Mouse (Mus musculus) thymus, postnatal 10 days (tissue): ENCODE data around the gene Lgals12.

Experiments
- DNase-seq, 2 experiments: peaks; one replicate each; pipeline ENCODE4 v3.0.0; 2021; ENCODE audit warnings: low spot score in 2 of 2

Gene Lgals12

DNA sequence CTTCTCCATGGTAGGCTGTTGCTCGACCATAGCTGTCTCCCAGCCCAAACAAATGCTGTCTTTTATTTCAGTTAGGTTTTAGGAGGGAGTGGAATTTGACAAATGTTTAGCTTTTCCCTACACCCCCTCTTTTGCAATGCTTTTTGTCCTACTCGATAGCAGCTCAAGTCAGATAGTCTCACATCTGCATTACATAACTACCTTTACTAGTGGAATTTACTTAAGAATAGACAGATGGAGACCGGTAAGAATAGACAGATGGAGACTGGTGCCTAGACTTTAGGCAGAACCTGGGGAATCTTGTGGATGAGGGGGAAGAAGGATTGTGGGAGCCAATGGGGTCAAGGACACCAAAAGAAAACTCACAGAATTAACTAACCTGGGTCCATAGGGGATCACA, 23.4 kb downstream of the Lgals12 start:
- no peak for DNase-seq

DNA sequence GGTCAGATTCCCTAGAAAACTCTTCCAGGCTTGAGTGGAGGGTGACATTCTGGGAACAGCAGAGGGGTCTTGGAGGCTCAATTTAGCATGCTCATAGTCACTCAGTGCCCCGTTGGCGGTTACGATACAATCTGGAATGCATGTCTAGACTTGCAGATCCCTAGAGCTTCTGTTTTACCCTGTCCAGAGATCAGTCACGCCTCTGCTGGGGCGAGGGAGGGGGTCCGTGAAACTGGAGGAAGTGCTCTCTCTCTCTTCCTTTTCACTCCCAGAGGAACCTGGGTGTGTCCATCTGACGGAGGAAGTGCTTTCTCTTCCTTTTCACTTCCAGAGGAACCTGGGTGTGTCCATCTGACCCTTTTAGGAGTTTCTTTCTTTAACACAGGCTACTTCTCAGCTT, 23.9 kb downstream of the Lgals12 start:
- no peak for DNase-seq

DNA sequence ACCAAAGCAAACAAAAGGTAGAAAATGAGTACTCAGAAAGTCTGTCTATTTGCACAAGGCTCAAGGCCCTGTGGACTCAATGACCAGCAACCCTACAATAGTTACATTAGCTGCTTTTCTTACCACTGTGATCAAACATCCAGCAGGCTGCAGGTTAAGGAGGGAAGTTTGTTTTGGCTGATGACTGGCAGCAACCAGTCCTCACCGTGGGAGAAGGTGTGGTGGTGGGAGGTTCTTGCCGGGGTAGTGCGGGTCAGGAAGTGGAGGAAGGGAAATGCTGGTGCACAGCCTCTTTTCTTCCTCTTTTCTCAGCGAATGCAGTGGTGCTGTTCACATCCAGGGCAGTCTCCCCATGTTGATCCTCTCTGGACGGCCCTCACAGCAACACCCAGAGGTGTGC, 26.0 kb downstream of the Lgals12 start:
- no peak for DNase-seq

DNA sequence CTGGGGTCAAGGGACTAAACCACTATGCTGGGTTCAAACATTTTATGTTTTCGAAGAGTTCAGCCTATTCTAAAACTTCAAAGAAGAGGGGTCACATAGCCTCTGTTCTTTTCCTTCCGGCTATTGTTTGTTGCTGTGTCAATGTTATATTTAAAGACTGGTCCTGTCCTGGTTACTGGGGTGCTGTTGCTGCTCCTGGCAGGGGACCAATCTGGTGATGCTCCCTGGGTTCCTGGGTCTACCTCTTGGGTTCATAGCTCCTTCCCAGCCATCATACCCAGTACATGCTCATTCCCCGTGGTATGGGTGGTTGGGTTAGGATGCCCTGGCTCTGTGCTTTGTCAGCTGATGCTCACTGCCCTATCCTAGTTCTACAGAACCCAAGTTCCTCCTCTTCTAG, 29.3 kb downstream of the Lgals12 start:
- no peak for DNase-seq

DNA sequence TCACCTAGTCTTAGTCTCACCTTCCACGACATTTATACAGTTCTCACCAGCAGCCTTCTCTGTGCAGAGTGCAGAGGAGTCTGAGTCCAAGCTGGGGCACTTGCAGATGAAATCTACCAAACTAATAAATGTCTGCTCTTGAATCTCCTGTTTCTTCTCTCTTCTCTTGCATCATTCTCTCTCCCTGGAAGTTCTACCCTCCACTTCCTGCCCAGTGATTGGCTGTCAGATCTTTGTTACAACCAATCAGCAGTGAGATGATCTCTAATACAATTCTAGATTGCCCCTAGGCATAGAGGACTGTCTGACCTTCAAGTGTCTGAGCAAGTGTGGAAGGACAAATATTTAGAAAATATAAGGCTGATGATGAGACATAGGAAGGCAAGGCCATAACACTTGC, 30.8 kb downstream of the Lgals12 start:
- no peak for DNase-seq

DNA sequence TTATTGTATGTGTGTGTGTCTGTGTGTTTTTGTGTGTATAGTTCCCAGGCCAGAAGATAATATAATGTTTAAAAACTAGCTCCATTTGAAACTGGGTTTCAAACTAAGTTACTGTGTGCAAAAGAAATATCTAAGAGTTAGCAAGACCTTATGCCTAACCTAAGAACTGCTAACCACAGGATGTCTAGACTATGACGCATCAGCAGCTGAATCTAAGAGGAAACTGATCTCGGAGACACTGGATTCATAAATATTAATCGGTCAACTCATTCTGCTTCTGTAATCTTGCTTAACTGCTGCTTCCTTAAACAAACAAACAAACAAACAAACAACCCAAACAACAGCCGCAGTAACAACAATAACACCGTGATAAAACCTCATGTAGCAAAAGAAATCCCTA, 37.3 kb downstream of the Lgals12 start:
- DNase-seq = no peak

DNA sequence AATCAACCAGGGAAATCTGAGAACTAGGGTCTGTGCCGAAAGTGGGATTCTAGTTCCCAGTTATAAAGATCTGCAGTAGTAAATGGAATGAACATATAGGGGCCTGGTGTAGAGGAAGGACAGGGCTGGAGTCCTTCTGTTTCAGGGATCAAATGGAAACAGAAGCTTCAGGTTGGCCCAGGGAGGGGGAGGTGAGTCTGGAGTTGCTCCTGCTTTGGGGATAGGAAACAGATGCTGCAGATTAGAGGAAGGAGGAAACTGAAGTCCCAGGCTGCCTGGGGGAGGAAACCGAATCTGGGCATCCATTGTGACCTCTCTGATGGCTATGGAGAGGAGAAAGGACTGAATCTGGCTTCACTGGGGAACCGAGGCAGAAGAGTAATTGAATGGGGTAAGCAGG, 38.6 kb downstream of the Lgals12 start:
- no peak for DNase-seq

DNA sequence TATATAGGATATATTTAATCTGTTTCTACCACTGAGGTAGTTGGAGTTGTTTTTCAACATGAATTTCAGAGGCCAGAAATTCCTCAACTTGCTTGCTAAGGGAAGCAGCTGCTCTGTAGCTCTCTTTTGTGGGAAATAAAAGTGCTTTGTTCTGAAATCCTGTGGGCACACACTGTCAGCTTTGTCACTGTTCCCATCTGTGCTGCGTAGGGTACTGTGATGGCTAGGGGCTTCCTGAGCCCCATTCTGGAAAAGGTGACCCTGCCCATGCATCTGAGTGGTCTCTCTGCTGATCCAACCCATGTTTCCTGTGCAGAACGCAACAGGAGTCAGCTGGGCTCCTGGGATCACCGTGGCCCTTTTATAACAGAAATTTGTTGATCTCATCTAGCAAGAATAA, 40.2 kb downstream of the Lgals12 start:
- DNase-seq = no peak

DNA sequence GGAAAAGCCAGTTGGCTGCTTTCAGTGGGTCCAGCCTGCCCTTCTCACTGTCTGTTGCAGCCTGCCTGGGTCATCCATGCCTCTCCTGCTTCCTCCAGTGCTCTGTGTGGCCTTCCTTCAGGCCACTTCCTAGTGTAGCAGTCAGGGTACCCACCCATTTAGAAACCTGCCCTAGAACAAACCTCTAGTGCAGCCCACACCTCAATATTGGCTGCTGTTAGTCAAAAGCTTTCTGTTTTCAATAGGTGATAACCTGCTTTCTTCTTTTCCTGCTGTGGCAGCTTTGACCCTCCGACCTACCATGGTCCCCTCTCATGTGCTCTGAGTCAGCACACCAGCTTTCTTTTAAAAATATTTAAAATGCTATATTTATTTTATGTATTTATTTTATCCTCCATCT, 42.5 kb downstream of the Lgals12 start:
- no peak for DNase-seq

DNA sequence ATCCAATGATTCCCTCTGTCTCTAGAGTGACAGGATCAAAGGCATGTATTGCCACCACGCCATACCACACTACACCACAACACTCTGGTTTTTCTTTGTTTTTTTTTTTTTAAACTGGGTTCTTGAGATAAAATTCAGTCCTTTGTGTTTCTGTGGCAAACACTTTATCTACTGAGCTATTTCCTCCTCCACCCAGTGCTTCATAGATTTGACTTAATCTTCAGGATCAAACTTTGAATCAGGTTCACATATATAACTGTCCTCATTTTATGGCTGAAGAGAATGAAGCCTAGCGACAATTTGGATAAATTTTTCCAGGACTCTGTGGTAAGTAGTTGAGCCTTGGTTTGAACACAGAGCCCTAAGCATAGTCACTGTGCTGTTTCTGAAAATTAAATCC, 43.3 kb downstream of the Lgals12 start:
- no peak for DNase-seq

DNA sequence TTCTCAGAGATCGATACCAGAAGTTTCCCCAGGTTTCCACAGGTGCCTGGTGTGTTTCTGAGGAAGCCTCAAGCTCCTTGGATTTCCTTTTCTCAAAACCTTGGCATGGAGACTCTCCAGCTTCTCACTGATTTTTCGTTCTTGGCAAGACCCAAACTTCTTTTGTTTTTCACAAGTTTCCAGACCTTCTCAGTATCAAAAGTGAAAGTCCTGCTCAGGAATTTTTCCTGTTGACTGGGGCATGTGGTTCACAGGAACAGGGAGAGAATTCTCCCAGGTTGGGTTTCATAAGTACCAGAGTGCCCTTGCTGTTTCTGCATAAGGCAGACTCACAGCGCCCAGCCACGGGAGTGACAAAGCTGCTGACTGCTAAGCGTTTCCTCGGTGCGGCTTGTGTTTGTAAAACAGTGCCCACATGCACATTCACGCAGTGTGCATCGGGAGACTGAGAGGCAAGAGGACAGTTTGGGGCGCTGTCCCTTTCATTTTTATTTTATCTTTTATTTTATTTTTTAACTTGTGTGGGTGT, 44.3 kb downstream of the Lgals12 start:
- DNase-seq = no peak

DNA sequence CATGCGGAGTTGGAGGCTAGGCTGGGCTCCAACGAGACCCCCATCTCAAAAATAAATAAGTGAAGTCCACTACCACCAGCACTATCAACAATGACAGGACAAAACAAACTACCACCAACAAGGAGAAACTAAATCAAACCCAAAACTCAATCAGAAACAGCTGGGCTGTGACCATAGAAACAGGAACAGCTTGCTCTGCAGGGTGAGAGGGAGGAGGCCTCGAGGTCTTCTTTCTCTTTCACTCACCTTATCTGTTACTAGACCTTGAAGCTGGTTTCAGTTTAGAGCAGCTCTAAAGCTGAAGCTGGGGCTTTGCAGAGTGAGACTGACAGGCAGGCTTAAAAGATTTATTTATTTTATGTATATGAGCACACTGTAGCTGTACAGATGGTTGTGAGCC, 45.5 kb downstream of the Lgals12 start:
- DNase-seq = no peak

DNA sequence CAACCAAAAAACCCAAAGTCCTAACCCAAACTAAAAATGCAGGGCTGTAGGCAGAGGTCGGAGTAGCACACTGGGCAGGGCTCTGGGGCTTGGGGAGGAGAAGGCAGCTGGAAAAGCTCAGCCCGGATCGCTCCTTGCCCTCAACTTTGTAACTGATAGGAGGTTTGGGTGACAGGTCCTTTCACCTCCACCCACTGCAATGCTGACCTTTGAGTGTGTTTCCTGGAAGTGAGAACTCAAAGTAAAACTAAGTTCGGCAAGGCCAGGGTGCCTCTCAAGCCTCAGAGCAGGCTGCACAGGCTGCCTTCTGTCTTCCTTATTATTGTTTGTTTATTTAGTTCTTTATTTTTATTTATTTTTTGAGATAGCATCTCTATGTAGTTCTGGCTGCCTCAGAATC, 47.0 kb downstream of the Lgals12 start:
- no peak for DNase-seq

DNA sequence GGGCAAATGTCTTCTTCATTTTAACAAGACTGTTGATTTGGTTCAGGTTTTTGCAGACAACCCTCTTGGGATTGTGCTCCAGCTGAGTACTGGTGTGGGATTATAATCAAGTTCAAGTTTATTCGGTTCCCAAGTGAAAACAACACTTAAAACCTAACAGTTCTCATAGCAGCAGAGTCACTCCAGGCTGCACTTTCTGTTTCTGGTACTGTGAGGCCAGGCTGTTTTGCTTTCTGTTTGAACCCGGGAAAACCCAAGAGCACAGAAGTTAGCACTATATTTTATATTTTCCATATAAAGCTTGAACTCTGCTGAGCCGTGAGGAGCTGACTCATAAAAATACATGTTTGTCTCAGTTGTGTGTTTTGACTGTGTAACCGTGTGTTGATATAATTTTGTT, 48.3 kb downstream of the Lgals12 start:
- no peak for DNase-seq

DNA sequence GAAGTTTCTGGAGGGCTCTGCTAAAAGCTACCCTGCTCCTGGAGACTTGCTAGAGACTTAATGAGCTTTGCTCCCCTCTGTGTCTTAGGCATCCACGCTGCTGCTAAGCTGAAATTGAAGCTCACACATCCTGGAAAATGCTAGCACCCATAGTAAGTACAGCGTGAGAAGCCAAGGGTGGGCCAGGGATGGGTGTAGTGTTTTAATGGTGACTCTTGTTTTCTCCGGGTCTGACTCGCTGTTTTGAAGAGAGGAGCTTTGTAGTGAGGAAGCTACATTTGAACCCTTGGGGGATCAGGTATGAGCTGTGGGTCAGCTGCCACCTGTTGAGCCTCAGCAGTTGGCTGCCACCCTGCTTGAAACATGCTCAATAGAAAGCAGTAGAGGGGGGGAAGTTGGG, 49.1 kb downstream of the Lgals12 start:
- no peak for DNase-seq

DNA sequence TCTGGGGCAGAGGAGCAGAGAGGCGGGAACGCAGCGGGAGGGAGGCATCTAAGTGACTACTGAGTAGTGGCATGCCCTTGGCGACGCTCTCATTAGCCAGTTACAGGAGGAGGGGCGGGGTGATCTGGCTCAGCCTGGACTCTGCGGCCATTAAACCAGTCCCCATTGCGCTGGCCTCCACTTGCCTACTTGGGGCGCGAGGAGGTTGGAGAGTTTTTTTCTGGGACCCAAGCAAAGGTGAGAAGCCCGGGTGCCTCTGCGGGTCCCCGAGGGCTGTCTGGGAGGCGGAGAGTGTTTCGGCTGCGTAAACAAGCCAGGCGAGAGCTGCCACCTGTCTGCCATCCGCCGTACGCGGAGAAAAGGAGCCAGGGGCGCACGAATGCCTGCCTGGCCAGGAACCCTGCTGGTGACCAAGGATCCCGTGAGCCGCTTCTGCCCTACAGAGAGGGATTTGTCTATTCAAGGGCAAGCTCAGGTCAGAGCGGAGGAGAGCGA, 49.6 kb downstream of the Lgals12 start, which contains the start of gene Pla2g16:
Gene Pla2g16, plus strand, starts transcription at position 132 of the 495 bp plus-strand sequence.
- peak; percentile 33 to 61 for DNase-seq

DNA sequence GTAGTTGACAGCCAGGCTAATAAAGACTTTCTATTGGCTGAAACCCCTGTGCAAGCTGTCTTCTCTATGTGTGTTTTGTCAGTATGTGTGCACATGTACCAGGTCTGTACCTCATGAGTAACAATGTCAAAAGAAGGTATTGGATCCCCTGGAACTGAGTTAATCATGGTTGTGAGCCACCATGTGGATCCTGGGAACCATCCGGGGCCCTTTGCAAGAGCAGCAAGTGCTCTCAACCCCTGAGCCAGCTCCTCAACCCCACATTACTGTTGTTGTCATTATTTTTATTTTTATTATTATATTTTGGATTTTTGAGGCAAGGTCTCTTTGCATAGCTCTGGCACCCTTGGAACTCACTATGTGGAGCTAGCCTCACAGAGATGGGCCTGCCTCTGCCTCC, 50.4 kb downstream of the Lgals12 start:
- no peak for DNase-seq

DNA sequence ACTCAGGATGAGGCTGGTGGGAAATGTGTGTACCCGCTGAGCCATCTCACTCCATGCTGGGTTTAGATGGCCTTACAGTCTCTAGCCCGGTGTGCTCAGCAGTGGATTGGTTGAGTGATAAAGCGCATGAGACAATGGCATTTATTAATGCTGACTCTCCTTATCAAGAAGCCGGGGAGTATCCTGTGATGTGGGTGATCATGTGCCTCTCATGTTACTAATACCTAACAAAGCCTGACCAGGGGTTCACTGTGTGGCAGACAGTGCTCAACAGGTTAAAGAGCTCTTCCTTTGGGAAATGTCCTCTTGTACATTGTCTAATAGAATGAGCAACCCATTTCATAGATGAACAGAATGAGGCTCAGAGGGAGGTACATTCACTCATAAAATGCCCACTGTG, 52.1 kb downstream of the Lgals12 start:
- DNase-seq = no peak

DNA sequence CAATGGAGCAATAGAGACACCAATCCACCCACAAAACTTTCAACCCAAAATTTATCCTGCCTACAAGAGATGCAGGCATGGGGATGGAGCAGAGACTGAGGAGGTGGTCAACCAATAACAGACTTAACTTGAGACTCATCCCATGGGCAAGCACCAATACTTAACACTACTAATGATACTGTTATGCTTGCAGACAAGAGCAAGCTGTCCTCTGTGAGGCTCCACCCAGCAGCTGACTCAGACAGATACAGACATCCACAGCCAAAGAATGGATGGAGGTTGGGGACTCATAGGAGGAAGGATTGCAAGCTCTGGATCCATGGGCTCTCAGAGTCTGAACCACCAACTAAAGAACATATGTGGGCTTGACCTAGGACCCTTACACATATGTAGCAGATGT, 53.6 kb downstream of the Lgals12 start:
- DNase-seq = no peak

DNA sequence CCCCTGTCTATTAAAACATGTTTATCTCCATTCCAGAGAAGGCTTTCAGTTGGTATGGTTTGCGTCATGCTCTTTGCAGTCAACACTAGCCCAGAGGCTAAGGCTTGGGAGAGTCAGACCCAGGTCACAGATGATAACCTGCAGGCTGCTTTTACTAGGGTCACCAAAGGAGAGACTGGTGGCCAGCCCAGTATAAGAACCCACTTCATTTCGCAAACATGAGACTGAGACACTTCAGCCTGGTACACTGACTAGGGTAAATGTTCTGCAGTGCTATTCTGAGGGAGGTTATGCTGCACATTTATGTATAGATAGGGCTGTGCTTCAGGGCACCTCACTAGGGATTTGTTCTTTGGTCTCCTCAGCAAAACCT, 54.7 kb downstream of the Lgals12 start:
- DNase-seq = no peak

DNA sequence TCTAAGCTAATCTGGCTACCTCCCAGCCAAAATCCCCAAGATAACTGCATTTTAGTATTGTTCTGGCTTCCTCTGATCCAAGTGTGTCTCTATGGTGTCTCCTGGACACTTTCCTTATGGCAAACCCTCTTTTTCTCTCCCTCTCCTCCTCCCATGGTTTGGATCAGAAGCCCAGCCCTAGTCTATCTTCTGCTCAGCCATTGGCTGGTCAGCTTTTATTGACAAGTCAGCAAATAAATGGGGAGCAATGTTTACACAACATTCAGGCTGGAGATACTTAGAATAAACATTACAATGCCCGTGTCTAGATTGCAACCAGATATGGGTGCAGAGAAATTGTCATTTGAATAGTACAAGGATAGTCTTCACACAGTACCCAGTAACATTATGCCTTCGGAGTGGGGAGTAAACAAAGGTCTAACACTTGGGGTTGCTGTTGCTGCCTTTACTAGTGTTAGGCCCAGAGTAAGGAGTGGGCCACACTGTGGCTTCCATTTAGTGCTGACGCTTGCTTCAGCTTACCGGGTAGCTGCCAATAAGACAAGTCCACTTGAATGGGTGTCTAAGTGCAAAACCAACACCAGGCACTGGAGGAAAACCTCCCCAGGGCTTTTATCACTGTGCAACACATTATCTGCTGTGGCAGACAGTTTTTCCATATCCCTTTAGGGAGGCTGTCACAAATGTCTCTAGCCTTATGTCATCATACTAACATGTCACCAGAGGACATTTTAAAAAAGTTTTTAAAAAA, 55.3 kb downstream of the Lgals12 start:
- no peak for DNase-seq

DNA sequence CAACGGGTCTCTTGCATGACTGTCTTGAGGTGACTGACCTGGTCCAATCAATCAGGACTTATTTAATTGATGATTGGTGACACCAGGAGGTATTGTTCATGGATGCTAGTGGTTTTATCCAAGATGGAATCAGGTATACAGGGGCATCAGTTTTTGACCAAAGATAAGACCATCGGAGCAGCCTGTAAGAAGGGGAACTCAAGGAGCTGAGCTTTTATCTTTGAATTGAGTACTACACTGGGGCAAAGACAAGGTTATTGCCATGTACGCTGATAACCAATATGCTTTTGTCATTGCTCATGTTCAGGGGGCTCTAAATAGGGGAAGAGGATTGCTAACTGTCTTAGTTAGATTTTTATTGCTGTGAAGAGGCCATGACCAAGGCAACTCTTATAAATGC, 58.1 kb downstream of the Lgals12 start:
- DNase-seq = no peak
